Mouse (Mus musculus): ENCODE data around the gene Dip2c.

The Dip2c gene

DNA sequence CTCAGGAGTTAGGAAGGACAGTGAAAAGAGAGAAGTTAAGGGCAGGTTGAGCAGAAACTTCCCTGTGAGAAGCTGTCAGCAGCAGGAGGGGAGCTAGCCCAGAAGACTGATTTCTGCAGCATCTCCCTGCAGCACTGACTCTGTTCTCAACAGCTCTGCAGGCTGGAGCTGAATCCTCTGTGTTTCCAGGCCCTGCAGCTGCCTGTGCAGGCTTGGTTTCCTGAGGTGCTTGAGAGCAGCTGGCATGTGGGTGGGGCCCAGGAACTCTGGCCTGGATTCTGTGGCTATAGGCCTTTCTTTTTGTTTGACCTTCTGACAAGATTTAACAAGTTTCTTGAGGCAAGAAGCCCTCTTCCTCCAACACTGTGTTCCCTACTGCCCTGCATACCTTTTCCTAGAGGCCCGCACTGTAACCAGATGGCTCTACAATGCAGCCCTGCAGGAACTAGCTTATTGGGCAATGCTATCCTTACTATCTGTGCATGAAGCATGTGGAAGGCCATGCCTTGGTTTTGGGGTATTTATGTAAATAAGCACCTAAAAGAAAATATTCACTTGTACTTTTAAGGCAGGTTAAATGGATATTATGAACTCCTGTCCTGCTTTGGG, 53.1 kb downstream of the Dip2c start:
- peak; percentile 59 for DNase-seq

DNA sequence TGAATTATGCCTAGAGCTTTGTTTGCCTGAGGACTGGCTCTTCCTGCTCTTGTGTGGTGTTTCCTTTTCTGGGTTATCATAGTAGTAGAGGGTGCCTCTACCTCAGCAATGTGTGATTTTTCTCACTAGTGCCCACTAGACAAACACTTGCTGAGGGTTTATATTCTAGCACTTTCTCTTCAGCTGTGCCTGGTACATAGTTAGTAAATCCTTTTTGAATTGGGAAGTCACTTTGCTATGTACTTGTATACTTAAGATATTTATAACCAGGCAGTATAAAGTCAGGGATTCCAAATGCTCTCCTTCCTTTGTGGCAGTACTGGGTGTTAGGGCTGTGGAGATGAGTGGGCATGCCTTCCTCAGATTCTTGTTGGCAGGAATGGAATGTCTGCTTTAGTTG, 56.9 kb downstream of the Dip2c start:
- no peak for DNase-seq

GRCm38 (mm10) chr13:9340293-9340692, 64.0 kb downstream of the Dip2c start:
- DNase-seq, result no peak

GRCm38 (mm10) chr13:9342696-9343095, 66.4 kb downstream of the Dip2c start:
- no peak for DNase-seq

DNA sequence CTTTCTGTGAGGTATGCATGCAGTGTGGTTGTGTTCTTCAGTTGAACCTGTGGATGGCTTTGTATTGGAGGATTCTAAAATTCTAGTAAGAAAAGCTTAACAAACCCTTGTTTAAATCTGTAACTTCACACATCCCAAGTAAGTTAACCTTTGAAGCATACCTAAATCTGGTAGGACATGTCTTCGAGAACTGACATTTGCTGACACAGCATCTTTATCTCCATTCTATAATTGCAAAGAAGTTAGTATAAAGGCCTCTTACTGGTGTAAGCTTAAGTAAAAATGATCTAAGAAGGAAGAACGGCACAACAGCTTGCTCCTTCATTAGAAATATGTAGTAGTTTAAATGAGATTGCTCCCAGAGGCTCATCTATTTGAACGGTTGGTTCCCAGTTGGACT, 71.1 kb downstream of the Dip2c start:
- DNase-seq, result no peak

DNA sequence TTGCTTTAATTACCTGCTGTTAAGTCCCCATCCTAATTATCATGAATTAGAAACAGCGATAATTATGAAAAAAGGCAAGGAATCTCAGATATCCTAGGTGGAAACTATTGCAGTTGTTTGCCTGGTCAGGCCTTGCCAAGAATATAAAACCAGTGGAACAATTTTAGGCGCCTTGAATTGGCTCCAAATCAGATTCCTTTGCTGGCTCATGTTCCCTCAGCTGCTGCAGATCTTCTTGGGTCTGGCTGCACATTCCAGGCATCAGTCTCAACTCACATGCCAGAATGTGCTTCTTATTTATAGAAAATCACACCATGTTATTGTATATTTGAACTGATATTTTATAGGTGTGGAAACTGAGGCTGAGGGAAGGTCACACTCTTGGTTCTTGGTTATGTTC, 74.3 kb downstream of the Dip2c start:
- no peak for DNase-seq

DNA sequence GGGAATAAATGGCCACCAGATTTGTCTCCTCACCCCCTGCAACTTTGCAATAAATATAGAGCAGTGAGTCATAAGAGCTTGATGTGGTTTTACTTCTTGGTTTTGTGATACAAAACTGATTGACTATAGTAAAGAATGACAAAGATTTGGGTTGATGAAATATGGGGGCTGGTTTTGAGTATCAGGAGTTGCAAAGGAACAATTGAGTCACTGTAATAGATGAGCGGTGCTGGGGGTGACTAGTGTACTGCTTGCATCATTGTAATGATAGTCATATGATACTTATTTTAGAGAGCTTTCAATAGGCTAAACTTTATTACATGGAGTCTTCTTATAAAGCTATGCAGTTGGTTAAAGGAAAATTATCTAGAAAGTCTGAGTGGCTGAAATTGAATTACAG, 77.6 kb downstream of the Dip2c start:
- no peak for DNase-seq

- DNase-seq, result peak; percentile 56
Measured at GRCm38 (mm10) chr13:9355331-9355730, 79.0 kb downstream of the Dip2c start.

- DNase-seq, result no peak
Measured at GRCm38 (mm10) chr13:9361457-9361856, 85.1 kb downstream of the Dip2c start.

GRCm38 (mm10) chr13:9371387-9371786, 95.1 kb downstream of the Dip2c start:
- no peak for DNase-seq

- no peak for DNase-seq
Measured at GRCm38 (mm10) chr13:9377130-9377529, 100.8 kb downstream of the Dip2c start.

- DNase-seq, result no peak
Measured at GRCm38 (mm10) chr13:9380740-9381410, 104.5 kb downstream of the Dip2c start.

- DNase-seq, result no peak
Measured at GRCm38 (mm10) chr13:9388017-9388416, 111.7 kb downstream of the Dip2c start.

DNA sequence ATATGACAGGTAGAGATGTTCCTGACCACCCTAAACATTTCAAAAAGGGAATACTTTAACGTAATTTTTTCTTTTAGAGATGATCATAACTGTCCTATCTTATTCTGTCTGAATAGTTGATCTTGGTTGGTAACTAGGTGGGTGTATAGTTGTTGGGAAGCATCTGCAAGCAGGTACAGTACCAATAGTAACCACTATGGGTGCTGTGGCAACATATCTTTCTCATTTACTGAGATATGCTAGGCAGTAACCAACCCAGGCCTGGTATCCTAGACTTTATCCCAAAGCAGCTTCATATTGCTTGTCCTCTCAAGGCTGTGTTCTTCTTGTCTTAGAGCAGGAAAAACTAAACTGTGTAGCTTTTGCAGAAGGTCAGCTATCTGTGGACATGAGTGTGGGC, 113.0 kb downstream of the Dip2c start:
- DNase-seq, result no peak

DNA sequence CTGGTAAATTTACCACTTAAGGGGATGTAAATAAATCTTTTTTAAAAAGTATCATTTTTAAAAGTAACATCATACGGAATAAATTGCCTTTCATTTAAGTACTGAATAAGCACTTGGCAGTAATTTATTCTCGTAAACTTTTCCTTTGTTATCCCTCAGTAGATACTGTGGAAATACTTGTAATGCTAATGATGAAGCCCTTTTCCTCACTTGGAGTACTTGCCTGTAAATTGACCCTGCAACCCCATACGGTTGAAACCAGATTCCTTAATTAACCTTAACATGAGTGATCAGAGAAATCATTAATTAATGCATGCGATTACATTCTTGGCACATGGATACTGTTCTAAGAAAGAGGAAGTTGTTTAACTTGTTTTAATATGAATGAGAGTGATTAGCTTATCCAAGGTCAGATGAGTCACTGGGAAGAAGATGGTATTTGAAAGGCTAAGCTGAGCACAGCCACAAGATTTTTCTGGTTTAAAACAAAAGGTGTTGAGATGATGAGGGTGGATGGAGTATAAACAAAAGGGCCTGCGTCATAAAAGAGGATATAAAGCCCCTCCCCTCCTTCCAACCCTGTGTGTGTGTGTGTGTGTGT, 114.0 kb downstream of the Dip2c start:
- DNase-seq, result no peak

- no peak for DNase-seq
Measured at GRCm38 (mm10) chr13:9393470-9393869, 117.1 kb downstream of the Dip2c start.

DNA sequence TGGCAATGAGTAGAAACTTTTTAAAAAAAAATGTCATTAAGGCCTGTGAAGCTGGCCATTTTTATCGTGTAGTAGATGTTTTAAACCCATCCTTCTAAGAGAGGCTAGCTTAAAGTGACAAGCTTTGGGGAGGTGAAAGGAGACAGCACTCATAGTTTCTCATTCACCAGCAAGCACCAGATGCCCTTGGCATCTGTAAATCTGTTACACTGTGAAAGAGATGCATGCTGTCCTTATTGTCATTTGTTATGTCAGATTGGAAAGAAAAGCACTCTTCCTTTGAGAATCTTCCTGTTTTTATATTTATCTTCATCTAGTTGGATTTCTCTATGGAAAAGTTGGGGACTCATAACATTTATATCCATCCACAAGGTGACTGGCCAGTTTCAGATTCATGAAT, 119.0 kb downstream of the Dip2c start:
- DNase-seq, result no peak

- peak; percentile 70 for DNase-seq
Measured at GRCm38 (mm10) chr13:9398846-9399245, 122.5 kb downstream of the Dip2c start.

- DNase-seq, result no peak
Measured at GRCm38 (mm10) chr13:9405399-9405798, 129.1 kb downstream of the Dip2c start.

DNA sequence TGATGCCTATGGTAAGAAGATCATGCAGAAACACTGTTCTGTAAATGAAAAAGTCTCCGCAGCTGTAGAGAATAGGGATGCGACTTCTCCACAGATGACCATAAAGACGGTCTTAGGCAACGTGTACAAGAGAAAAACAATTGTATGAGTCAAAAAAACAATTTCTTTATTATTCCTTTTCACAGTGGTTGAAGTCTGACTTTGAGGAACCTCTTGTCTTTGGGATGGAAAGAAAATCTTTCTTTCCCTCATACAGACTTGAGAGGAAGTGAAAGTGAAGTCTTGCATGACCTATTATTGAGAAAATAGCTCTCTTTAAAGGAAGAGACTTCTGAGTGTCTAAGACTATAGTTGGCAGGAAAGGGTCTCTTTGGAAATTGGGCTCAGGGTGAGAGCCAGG, 132.7 kb downstream of the Dip2c start:
- DNase-seq, result no peak

- DNase-seq, result no peak
Measured at GRCm38 (mm10) chr13:9418441-9418840, 142.1 kb downstream of the Dip2c start.

GRCm38 (mm10) chr13:9419213-9419612, 142.9 kb downstream of the Dip2c start:
- no peak for DNase-seq

GRCm38 (mm10) chr13:9421949-9422348, 145.6 kb downstream of the Dip2c start:
- no peak for DNase-seq

GRCm38 (mm10) chr13:9422876-9423275, 146.5 kb downstream of the Dip2c start:
- no peak for DNase-seq

GRCm38 (mm10) chr13:9424434-9424833, 148.1 kb downstream of the Dip2c start:
- DNase-seq, result no peak

All from retina, postnatal 1 day (tissue).